ENCODE assay signal across 22 mouse cellular contexts in genomic region chr1:182226261-182226660, GRCm38 (mm10).
"Had no signal": no experiment of that assay in that cellular context is flagged by ENCODE, and none has a peak within 500 bp of the region (broad histone marks: within the 10 kb centered on the region; RNA-seq: fewer than 3 reads in every experiment).

No protein-coding gene starts in this region.

- DNase-seq: kidney, adult 11 months; kidney, adult 8-10 months; kidney, postnatal 10 days; kidney, postnatal 36 days; layer of hippocampus, postnatal 36 days; left cerebral cortex, postnatal 4 days; liver, postnatal 0 days; lung, embryonic 14.5 days; midbrain, embryonic 14.5 days; right cerebral cortex, postnatal 4 days had no signal

- H3K9me3 ChIP-seq: intestine, embryonic 15.5 days had no signal

- H3K9ac ChIP-seq: intestine, embryonic 15.5 days; kidney, embryonic 15.5 days; limb, embryonic 12.5 days; limb, embryonic 15.5 days; liver, embryonic 14.5 days; liver, postnatal 0 days; lung, embryonic 14.5 days had no signal

- H3K36me3 ChIP-seq: intestine, embryonic 15.5 days; kidney, embryonic 15.5 days; limb, embryonic 12.5 days; limb, embryonic 15.5 days; midbrain, embryonic 10.5 days had no signal

- H3K4me3 ChIP-seq: intestine, embryonic 15.5 days; kidney, embryonic 15.5 days; left cerebral cortex, adult 2 months; limb, embryonic 12.5 days; limb, embryonic 15.5 days; midbrain, embryonic 10.5 days; myocyte had no signal

- H3K4me2 ChIP-seq: intestine, embryonic 15.5 days; kidney, embryonic 15.5 days; limb, embryonic 12.5 days; limb, embryonic 15.5 days; liver, embryonic 11.5 days; lung, embryonic 14.5 days had no signal

- H3K27me3 ChIP-seq: intestine, embryonic 15.5 days; kidney, embryonic 15.5 days; limb, embryonic 12.5 days; limb, embryonic 15.5 days; megakaryocyte, embryonic 14.5 days had no signal

- H3K4me1 ChIP-seq: intestine, embryonic 15.5 days; midbrain, embryonic 10.5 days had no signal

- H3K27ac ChIP-seq: intestine, embryonic 15.5 days; left cerebral cortex, adult 2 months; limb, embryonic 12.5 days; limb, embryonic 15.5 days; liver, embryonic 14.5 days; macrophage; midbrain, embryonic 10.5 days; stomach, postnatal 0 days had no signal

- ATAC-seq: intestine, embryonic 15.5 days; liver, postnatal 0 days had no signal
